Mouse (Mus musculus) erythroblast, embryonic 14.5 days (primary cell): ENCODE data around the gene Nhsl2.

Experiments used
- GATA1 ChIP-seq: IDR thresholded peaks from 2 replicates; pipeline ENCODE4 v1.6.1; 2012; ENCODE audit warnings: low read length, inconsistent platforms, mixed read lengths
- TAL1 ChIP-seq: IDR thresholded peaks from 3 replicates; pipeline ENCODE4 v1.6.1; 2012; ENCODE audit warnings: low read length, inconsistent platforms, mixed read lengths

DNA sequence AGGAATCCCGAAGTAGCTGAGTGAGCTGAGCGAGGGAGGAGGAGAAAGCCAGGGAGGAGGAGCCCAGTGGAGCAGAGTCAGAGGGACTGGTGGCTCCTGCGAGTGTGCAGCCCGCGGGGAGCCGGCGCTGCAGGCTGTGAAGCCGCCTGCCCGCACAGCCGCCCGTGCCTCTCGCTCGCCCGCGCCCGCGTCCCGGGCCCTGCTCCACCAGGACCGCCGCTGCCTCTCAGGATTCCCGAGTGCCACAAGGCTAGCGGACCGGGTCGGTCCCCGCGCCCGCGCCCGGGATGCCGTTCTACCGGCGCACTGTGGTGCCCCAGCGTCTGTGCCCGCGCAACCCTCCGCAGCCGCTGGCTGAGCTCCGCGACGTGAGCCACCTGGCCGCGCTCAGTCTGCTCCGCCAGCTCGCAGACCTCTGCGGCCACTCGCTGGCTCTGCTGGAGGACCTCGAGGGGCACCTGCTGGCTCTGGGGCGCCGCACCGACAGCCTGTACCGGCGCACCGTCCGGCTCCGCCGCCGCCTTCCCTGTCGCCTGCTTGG, at the start of gene Nhsl2:
- TF ChIP-seq TAL1 (no peak), GATA1 (no peak)
